Mouse (Mus musculus) adrenal gland, postnatal 4 days (tissue): ENCODE data around the gene Elavl4. TPM values are rescaled to one million over a fixed set of nuclear protein-coding genes. Genes with fewer than 3 reads are reported as not detected.

Source experiments
- DNase-seq, 2 experiments: peaks; one replicate each; pipeline ENCODE4 v3.0.0; 2021 to 2022; ENCODE audit warnings: low spot score in 2 of 2, mixed read lengths in 2 of 2
- long read RNA-seq, 2 experiments: library from polyadenylated mRNA; stranded (forward); transcript quantifications; one replicate each; pipeline ENCODE4 v2.0.0; 2021
- total RNA-seq, 2 experiments: library from RNA; stranded (reverse); gene quantifications; 2 replicates each; pipeline ENCODE4 v1.2.3; 2021

Elavl4 gene
- total RNA-seq: 10 to 100 TPM; 16.6 to 18.4 TPM
- long read RNA-seq, experiment 1, partial matches to known transcripts: 2 of 7 reads
- long read RNA-seq, experiment 1, other reads (novel, unspliced or antisense): 4 of 7 reads
- long read RNA-seq, experiment 2, full-length matches to known transcripts: 1 of 11 reads
- long read RNA-seq, experiment 2, partial matches to known transcripts: 0 of 11 reads
- long read RNA-seq, experiment 2, other reads (novel, unspliced or antisense): 10 of 11 reads

GRCm38 (mm10) chr4:110351178-110352000, at the start of gene Elavl4:
Gene Elavl4, minus strand, starts transcription at chr4:110351909.
- DNase-seq: peak; percentile 36 to 44

- DNase-seq: peak; percentile 4 to 10
These were observed 45.9 kb upstream of the Elavl4 start, which contains the start of gene Agbl4 for GRCm38 (mm10) chr4:110397618-110398045. Gene Agbl4, plus strand, starts transcription at chr4:110397661.

- no peak for DNase-seq
These were observed 44.5 kb upstream of the Elavl4 start for GRCm38 (mm10) chr4:110396221-110396620.

GRCm38 (mm10) chr4:110360568-110360967, 8.9 kb upstream of the Elavl4 start:
- DNase-seq: no peak

DNA sequence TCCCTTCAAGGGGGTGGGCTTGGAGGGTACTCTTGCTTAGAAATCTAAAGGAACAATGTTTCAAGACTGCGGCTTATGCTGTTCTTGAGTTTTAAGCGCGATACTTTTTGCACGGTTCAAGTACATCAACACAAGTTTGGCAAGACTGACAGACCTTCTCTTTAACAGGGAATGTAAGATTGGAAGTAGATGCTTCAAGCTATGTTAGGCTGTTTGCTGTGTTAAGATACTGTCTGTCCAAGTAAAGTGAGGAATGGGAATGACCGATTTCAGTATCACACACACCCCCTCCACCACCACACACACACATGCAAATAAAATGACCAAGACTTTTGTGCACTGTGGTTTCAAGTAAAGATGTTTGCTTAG, 276 bp upstream of the Elavl4 start:
- DNase-seq: no peak

- DNase-seq: no peak
These were observed 892 bp downstream of the Elavl4 start for GRCm38 (mm10) chr4:110350856-110351177.

DNA sequence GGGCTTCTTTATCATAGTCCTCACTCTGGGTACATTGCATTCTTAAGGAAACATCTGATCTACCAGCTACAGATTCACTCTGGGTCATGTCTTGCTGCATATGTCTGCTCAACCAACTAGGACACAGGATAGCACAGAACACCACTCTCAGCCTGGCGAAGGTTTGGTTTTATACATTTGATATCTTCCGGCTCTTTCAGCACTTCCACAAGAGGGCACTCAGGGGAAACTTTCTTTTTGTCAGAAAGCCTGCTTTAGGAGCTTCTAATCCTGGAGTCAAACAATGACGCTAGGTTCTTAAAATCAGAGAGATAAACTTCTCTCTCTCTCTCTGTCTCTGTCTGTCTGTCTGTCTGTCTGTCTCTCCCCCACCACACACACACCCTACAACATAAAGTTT, 27.8 kb downstream of the Elavl4 start:
- no peak for DNase-seq

DNA sequence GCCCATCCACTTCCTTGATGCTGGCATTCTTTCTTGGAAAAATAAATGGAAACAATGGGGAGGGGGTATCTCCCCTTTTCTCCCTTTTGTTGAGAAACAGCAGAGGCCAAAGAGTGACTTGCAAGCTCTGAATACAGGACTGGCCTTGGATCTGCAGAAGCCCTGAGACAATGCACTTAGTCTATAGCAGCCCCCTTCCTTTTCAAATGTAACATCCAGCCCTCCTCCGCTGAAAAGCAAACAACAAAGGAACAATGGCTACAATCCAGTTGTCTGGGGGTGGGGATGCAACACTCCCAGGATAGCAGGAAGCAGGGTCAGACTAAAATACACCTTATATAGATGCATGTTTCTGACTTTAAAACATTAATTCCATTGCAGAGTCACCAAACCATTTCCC, 39.6 kb downstream of the Elavl4 start:
- no peak for DNase-seq

DNA sequence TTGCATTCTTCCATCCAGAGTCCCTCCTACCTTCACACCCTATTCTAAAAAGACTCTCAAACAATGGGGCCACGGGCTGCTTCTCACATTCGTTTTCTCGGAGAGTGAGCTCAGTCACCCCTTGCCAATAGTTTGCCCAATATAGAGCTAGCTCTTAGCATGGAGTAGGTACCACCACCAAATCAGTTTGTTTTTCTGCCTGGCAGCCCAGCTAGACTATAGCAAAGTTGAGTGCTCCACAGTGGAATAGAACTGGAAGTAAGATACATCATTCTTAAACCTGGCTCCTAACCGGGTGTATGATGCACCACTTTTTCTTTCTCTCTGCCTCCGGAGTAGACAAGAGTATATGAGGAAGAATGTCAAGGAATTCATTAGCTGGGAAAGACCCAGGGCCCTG, 44.7 kb downstream of the Elavl4 start:
- DNase-seq: no peak

DNA sequence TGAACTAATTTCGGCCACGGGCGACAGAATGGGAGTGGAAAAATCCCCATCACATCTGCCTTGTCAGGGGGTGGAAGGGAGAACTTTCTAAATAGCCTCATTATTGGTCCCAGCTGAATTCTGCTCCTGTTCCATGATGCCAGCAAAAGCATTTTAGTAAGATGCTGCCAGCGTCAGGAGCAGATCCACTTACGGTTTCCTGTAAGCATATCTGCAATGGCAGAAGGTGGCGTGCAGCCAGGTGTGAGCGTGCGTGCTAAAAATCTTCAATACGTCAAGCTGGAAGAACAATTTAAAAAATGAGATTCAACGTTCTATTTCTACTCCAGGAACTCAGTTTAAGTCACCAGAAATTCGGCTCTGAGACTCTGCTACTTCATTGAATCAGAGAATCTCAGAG, 45.1 kb downstream of the Elavl4 start:
- no peak for DNase-seq

- DNase-seq: no peak
These were observed 55.9 kb downstream of the Elavl4 start for GRCm38 (mm10) chr4:110295793-110296192.

DNA sequence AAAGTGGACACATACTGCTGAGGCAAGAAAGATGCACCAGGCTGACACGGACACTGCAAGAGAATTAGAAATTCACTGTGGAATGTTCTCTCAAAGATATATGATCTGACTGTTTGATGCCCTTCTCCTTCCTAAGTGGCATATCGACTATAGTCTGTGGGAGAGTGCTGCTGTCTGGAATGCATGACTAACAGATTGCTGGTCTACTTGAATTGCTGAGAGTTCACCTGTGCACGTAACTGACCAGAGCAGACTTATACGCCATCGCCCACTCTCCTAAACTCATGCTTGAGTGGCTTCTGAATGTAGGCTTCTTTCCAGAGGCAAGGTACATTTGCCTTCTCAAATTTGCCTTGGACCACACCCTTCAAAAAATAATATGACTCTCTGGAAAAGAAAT, 58.5 kb downstream of the Elavl4 start:
- DNase-seq: no peak

DNA sequence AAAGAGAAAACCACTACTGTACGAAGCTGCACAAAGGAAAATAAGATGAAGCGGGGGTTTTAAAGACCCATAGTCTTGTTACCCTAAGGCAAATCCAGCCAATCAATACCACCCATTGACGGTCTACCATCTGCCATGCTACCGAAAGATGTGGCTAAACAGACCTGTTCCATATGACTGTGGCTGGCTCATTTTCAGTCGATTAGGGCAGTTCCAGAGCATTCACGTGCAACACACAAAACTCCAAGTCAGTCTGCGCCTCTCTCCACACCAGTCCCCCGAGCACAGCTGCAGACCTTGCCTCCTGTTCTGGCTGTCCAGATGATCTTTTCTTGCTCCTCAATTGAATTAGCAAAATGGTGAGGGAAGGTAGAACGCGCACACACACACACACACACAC, 59.2 kb downstream of the Elavl4 start:
- DNase-seq: no peak

GRCm38 (mm10) chr4:110290544-110291095, 61.1 kb downstream of the Elavl4 start:
- DNase-seq: no peak

DNA sequence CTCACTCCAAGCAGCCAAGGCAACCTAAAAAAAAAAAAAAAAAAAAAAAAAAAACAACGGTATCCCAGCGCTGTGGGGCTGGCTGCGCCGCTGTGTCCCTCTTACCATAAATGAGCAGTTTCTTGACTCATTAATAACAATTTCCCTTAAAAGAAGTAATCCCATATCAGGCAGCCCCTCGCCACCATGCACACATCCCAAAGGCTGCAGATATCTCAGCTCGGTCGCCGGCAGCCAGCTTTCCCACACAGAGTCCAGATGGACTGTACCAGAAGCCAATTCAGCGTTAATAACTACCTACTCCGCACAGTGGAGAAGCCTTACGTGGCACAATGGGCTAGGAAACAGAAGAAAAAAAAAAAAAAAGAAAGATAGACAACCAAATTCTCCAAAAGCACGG, 61.7 kb downstream of the Elavl4 start:
- DNase-seq: no peak

DNA sequence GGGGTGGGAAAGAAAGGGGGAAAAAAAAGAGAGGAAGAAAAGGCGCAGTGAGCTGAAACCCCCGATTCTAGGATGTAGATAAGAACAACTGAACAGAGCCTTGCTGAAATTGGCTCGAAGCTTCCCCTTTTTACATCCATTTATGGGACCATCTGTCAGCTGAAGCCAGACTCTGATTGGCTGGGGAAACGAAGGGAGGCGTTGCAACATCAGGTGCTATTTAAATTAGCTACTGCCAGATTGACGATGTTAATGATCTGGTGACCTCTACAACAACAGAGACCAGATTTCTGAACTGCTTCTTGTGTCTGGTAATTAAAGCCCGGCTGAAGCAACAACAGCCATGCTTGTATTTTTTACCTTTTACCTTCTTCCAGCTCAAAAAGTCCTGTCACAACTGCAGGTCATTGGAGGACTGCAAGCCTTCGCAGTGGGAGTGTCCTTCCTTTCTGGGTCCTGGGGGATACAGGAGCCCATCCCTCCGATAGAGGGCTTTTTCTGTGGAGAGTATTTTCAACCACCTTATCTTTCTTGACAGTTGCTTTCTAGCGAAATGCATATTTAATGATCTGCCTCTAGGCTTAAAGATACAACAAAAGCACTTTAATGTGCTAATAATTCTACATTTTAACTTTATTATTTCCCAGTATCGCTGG, 64.2 kb downstream of the Elavl4 start:
- no peak for DNase-seq

GRCm38 (mm10) chr4:110286841-110287240, 64.9 kb downstream of the Elavl4 start:
- no peak for DNase-seq

GRCm38 (mm10) chr4:110286371-110286781, 65.3 kb downstream of the Elavl4 start:
- no peak for DNase-seq

DNA sequence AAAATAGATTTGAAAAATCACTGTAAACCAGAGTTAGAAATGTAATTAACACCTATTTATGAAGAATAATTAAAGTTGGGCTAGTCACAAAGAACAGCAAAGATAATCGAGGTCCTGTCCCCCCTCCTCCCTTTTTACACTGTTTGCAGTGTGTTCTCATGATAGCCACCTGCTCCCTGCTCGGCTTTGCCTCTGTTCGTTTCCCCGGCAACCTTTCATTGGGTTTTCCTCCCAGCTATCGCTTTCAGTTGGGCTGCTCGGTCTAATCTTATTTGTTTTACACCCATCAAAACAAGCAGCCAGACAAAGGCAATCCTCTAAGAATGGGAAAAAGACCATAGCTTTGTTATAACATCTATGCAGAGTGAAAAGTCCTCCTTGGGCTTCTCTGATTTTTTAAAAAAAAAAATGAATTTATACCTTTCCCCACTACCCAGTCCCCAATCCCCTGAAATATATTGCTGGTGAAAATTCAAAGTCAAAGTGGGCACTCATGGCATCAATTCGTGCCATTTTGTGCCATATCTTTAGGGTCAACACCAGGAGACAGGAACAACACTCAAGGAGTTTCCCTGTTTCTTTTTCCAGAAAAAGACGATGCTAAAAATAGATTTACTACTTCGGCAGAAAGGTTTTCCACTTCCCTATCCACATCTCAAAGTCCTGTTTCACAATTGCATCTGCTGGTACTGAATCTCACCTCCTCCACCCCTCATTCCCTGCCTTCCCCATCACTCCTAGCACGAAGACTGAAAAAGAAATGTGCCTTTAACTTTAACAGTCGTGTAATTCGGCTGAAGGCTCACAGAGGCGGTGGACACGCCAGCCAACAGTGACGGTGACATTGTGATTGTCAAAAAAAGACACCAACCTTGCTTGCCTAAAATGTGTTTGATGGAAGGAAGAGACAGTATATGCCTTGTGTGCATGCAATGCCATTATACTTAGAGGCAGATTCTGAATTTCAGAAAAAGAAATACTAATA, 66.1 kb downstream of the Elavl4 start:
- no peak for DNase-seq

DNA sequence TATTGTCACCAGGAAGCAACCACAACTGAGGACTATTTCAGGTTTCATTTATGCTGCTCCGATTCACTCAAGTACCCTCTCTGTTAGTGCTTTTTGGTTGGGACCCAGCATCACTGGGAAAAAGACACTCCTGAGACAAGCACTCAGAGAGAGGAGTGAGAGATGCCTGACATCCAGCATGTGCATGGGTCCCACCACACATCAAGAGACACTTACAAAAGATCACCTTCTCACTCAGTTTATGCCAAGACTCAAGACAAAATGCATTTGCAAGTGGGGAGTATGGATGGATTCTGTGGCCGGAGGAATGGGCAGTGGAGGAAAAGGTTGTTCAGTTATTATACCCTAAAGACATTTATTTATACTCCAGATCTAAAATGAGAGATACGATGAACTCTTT, 67.3 kb downstream of the Elavl4 start:
- DNase-seq: no peak

DNA sequence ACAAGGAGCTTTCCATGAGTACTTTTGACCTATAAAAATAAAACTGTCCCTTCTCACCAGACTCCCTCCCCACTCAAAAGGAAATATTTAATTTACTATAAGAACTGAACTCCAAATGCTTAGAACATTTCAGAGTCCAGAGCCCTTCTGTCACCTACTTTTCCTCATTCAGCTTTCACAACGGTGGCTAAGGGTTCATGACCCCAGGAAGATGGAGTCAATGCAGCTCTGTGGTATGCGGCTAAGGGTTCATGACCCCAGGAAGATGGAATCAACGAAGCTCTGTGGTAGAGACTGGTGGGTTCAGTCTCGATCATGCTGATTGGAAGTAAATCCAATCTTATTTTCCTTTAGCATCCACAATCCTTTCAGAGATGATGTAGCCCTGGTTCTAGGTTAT, 81.7 kb downstream of the Elavl4 start:
- DNase-seq: no peak
